Mouse (Mus musculus) myocyte (in vitro differentiated cells): ENCODE data around the gene Lag3.

Experiments used
- MAX ChIP-seq: IDR thresholded peaks from one replicate; pipeline ENCODE4 v1.6.1; 2011; ENCODE audit warnings: low read depth, mild to moderate bottlenecking, control low read depth
- POLR2A ChIP-seq: IDR thresholded peaks from one replicate; pipeline ENCODE4 v1.6.1; 2011; ENCODE audit warnings: low read depth, mild to moderate bottlenecking, control low read depth, moderate library complexity; ENCODE audit not compliant: insufficient read length

DNA sequence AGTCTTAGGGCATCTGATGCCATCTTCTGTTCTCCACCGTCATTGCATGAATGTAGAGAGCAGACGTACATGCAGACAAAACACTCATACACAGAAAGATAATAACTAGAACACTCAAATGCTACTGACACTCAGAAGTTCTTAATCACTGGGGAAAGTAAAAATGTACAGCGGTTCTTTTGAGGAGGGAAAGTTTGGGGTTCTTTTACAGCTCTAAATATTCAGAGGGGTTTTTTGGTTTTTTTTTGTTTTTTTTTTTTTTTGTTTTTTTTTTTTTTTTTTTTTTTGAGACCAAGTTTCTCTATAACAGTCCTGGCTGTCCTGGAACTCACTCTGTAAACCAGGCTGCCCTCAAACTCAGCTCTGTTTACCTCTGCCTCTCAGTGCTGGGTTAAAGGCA, 21.6 kb upstream of the Lag3 start:
- TF ChIP-seq POLR2A = no peak
- TF ChIP-seq MAX = no peak
